Mouse (Mus musculus) adrenal gland, postnatal 14 days (tissue): Measurements from ENCODE around the gene Gm9945. TPM values are rescaled to one million over a fixed set of nuclear protein-coding genes. Genes with fewer than 3 reads are reported as not detected.

Source experiments
- DNase-seq: peaks from one replicate; pipeline ENCODE4 v3.0.0; 2021; ENCODE audit warnings: mixed read lengths
- total RNA-seq: library from RNA; stranded (reverse); gene quantifications from 2 replicates; pipeline ENCODE4 v1.2.3, GENCODE M21; 2021

Gene Gm9945
- total RNA-seq, 1 experiment from 2014 or later = not detected

GRCm38 (mm10) chr11:53522930-53523329 is 43.0 kb downstream of the Gm9945 start:
- no peak for DNase-seq

DNA sequence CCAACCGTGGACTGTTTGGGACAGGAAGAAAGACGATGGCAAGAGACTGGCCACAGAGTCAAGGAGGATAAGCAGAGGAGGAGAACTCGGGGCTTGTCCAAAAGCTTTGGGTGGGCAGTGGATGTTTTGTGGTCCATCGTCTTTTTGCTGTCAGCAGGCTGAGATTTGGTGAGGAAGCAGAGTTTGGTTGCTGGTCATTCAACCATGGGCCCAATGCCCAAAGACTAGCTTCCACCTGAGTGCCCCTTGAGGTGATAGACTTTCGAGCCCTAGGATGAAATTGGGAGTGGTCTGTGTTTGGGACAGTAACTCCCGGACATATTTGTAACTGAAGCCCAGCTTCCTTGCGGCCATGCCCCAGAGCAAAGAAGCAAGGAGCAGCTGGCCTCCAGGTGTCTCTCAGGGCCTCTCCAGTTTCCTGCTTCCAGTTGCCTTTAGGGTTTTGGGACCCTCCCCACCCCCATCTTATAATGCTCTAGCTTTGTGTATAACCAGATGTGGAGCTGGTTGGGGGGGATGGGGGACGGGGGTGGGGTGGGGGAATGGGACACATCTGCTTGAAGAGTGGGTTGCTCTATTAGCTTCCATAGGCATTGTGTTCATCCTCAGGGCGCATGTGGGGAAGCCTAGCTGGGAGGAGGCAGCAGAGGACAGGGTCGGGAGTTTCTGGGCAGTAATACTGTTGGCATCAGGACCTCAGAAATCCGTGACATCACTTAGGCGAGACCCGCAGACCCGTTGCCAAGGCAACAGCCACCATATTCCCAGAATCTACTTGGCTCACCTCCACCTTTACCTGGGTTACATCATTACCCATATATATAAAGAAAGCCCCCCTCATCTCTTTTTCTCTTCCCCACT is 43.8 kb downstream of the Gm9945 start:
- DNase-seq = no peak

DNA sequence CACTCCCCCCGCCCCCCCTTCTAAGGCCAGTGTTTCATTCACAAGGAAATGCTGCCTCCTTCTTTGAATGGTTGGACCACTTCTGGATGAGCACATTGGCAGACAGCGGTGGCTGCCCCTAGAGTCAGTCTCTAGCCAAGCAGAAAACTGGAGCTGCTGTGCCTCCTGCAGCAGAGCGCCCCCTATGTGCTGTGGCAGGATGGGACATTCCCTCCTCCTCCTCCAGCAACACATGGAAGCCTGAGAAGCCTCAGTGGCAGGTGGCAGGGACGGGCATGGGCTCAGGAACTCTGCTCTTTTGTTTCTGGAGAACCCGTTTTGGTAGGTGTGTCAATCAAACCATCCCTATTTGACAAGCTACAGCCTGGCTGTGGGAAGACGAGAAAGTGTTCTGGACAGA is 44.9 kb downstream of the Gm9945 start:
- DNase-seq = peak; percentile 40

DNA sequence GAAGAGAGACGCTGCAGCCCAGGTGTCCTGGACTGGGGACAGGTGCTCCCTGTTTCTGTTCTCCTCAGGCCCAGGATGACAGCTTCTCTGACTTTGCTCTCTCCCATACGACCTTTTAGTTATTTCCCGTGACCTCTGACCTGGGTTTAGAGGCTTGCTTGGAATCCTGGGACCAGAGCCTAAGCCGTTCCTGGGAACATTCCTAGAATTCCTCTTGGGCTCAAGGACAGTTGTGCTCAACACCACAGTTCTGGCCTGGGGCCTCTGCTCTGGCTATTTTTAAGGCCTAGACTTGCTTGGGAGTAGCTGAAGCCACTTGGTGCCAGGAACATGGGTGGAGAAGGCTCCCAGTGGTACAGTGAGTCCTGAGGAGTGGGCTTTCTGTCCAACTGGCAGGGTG is 45.5 kb downstream of the Gm9945 start:
- DNase-seq = peak; percentile 42

DNA sequence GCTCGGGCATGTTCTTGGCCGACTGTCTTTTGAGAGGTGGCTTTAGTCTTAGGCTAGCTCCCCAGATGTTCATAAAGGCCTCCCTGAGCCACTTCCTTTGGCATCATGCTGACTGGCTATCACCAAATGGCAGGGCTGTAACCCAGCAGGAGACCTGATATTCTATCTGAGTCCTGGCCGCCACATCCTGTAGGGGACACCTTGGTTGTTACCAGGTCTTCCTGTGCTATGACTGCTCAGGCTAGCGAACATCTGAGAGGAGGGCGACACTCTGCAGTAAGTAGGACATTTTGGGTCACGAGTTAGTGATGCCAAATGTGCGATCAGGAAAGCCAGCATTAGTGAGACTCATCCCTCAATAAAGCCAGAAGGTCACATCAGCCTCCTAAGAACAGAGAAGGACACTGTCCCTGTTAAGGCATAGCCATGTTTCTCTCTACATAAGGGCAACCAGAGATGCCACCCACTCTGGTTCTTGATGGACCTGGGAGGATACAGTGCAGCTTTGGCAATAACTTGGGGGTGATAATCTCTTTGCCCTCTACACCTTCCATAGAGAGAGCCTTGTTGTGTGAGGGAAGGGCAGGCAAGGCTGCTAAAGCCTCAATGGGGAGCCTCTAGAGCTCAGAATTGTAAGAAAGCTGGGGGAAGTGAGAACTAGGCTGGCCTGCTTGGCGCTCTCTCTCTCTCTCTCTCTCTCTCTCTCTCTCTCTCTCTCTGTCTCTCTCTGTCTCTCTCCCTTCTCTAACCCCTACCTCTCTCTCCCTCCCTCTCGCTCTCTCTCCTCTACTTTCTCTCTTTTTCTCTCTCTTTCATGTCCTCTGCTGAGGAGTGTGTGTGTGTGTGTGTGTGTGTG is 48.7 kb downstream of the Gm9945 start:
- no peak for DNase-seq

DNA sequence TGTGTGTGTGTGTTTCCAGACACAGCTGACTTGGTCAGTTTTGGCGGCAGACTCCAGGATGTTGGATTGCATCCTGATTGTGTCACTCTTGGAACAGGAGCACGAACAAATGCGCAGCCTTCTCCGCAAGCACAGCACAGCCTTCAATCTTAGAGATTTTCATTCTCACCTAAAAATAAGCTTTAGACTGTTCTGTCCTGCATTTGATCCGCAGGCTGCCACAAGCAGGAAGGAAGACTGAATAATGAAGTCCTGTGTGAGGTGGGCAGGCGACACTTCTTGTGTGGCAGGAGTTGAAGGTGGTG is 49.2 kb downstream of the Gm9945 start:
- peak; percentile 58 for DNase-seq

DNA sequence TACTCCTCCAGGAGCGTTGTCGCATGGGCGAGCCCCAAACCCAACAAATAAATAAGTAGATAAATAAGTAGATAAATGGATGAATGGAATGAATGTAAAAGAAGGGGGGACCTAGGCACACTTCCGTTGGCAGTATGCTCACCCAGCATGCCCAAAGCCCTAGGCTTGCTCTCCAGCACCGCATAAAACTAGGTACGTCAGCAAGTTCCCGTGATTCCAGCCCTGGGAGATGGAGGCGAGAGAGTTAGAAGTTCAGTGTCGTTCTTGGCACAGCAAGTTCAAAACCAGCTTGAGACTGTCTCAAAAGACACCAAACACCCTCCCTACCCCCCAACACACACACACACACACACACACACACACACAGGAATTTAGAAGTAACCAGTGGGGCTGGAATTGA is 50.0 kb downstream of the Gm9945 start:
- no peak for DNase-seq

Other genes starting within 250 kb of the Gm9945 start
- 174 and 183 TPM in 2 replicates for gene Hspa4, start 179.7 kb upstream of the Gm9945 start, total RNA-seq
- gene Zcchc10, start 155.5 kb upstream of the Gm9945 start, total RNA-seq = 10.6 and 11.8 TPM in 2 replicates
- gene Aff4, start 129.3 kb upstream of the Gm9945 start, total RNA-seq = 168 and 172 TPM in 2 replicates
- 0.79 and 17.6 TPM in 2 replicates for gene Leap2, start 57.0 kb upstream of the Gm9945 start, total RNA-seq
- 1,722 and 1,730 TPM in 2 replicates for gene Uqcrq, start 49.3 kb upstream of the Gm9945 start, total RNA-seq
- gene Gdf9, start 49.1 kb upstream of the Gm9945 start, total RNA-seq = 1.2 and 3.6 TPM in 2 replicates
- gene Gm10447, start 23.1 kb upstream of the Gm9945 start, total RNA-seq = not detected in 2 replicates
- gene Shroom1, start 23.0 kb upstream of the Gm9945 start, total RNA-seq = 3.9 and 5.7 TPM in 2 replicates
- gene Gm9837, start 9.7 kb upstream of the Gm9945 start, total RNA-seq = not detected in 2 replicates
- 0.68 and 1.1 TPM in 2 replicates for gene Sowaha, start 108 bp downstream of the Gm9945 start, total RNA-seq
- gene Sept8, start 39.1 kb downstream of the Gm9945 start, total RNA-seq = 39.0 and 42.2 TPM in 2 replicates
- gene Kif3a, start 87.2 kb downstream of the Gm9945 start, total RNA-seq = 28.0 and 31.0 TPM in 2 replicates
- not detected in 2 replicates for gene Il4, start 138.5 kb downstream of the Gm9945 start, total RNA-seq
- gene Il13, start 154.5 kb downstream of the Gm9945 start, total RNA-seq = not detected in 2 replicates
- gene Rad50, start 227.2 kb downstream of the Gm9945 start, total RNA-seq = 15.8 and 17.7 TPM in 2 replicates
- gene Il5, start 240.6 kb downstream of the Gm9945 start, total RNA-seq = not detected in 2 replicates